Mouse (Mus musculus): ENCODE measurements around the gene Stk19.
"Not testable (repeated sequence)": the region's sequence is repeated elsewhere in the genome, so short reads cannot be mapped to it uniquely, and the experiment has no call there.

Stk19 gene

DNA sequence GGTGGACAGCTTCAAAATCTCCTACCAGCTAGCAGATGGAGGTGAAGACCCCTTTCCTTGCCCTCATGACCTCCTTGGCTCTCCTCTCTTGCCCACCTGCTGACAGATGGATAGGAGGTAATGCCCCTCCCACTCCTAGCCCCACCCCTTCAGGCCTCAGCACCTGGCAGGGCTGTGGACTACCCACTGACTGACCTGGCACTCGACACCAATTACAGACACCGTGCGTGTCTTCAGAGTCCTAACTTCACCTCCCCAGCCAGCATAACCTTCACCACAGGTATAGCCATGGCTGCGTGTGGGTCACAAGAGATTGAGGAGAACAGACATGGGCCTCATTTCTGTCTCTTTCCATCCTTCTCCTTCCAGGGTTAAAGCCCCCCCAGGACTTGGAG is 37.2 kb downstream of the Stk19 start:
- in situ Hi-C loops (cut with MboI, MseI): no loop called here

GRCm38 (mm10) chr17:34798866-34799530 is 37.7 kb downstream of the Stk19 start:
- in situ Hi-C loops (cut with MboI, MseI): no loop called here

GRCm38 (mm10) chr17:34798071-34798470 is 38.7 kb downstream of the Stk19 start:
- in situ Hi-C loops (cut with MboI, MseI): not testable (repeated sequence)

- in situ Hi-C loops (cut with MboI, MseI): not testable (repeated sequence)
Measured at GRCm38 (mm10) chr17:34797211-34797995, 39.3 kb downstream of the Stk19 start.

DNA sequence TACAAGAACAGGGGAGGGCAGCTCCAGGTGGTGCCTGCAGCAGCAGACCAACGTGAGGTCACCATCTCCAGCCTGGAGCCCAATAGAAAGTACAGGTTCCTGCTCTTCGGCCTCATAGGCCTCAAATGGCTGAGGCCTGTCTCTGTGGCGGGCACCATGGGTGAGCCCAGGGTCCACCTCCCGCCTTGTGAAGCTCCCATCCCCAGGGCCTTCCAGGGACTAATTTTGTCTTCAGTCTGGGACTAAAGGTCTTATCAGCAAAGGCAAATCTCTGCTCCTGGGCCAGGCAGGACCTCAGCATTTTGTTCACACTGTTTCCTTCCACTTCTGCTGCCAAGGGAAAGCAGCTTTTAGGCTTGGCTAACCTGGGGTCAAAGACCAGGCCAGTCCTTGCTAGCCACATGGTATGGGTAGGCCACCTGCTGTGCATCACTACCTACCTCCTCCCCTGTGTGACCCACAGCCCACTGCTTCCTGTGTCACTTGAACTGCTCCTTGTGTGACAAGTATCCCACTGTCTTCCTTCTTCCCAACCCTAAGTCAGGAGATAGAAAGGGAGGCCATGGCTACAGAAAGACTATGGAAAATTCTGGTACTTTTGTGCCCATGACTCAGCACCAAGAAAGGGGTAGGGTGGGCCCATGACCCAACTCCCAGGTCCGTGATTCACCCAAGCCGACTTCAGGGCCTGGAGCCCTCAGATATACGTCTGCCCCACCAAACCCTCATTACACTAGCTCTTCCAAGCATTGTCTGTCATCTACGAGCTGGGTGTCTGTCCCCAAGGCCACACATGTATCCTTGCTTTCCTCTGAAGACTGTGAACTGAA is 40.2 kb downstream of the Stk19 start:
- in situ Hi-C loops (cut with MboI, MseI): no loop called here

DNA sequence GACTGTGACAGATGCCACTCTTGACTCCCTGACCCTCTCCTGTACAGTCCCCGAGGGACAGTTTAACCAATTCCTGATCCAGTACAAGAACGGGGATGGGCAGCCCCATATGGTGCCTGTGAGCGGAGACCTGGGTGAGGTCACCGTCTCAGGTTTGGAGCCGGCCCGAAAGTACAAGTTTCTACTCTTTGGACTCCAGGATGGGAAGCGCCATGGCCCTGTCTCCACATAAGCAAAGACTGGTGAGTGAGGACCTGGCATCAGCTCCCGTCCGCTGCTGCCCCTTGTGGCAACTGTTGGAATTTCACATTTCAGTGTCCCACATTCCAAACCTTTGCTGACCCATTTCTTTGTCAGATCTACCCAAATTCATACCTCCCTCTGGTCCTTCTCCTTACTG is 41.1 kb downstream of the Stk19 start:
- in situ Hi-C loops (cut with MboI, MseI): no loop called here

GRCm38 (mm10) chr17:34795016-34795415 is 41.7 kb downstream of the Stk19 start:
- in situ Hi-C loops (cut with MboI, MseI): no loop called here

DNA sequence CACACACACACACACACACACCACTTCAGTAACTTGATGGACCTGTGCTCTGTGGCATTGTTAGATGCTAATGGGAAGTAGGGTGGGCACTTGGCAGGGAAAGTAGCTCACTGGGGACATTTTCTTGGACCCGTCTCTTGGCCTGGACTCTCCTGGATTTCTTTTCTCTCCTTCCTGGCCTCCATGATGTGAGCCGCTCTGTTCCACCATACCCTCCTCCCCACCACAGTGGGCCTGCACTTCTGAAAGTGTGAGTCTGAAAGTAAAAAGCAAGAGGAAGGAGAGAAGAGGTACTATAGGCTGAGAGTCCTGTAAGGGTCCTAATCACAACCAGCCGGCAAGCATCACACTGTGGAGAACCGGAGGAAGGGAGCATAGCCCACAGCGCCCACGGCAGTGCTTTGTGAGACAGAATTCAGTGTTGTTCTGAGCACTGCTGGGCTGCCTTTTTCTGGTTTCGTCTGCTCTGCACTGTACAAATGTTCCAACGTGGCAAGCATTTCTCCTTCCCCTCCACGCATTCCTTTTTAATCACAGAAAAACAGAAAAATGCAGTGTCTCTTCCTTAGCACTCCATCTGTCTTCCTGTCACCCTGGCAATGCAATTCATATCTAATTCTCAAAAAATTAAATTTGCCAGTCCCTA is 58.9 kb downstream of the Stk19 start:
- in situ Hi-C loops (cut with MboI, MseI): no loop called here
